Mouse (Mus musculus): ENCODE measurements around the gene Tmem164. TPM values are rescaled to one million over a fixed set of nuclear protein-coding genes. Genes with fewer than 3 reads are reported as not detected.

Gene Tmem164
- polyA plus RNA-seq, 1 experiment from 2014 or later: 79.2 TPM

GRCm38 (mm10) chrX:142696789-142697188 lies 15.6 kb downstream of the Tmem164 start:
- Histone ChIP-seq H3K27me3 (ENCODE audit: low read depth, poor library complexity, severe bottlenecking) (peaks cover 99% of the 10 kb centered on the region), H3K27ac (no peak overlapping the region), H3K4me3 (no peak overlapping the region), H3K9me3 (replicated peaks) (no peaks in the 10 kb centered on the region), H3K36me3 (peaks cover 61% of the 10 kb centered on the region), H3K4me1 (no peaks in the 10 kb centered on the region)
- 75% methylated on average over 11 of the region's 11 CpGs for WGBS
- DNase-seq (ENCODE audit: low spot score): no peak

DNA sequence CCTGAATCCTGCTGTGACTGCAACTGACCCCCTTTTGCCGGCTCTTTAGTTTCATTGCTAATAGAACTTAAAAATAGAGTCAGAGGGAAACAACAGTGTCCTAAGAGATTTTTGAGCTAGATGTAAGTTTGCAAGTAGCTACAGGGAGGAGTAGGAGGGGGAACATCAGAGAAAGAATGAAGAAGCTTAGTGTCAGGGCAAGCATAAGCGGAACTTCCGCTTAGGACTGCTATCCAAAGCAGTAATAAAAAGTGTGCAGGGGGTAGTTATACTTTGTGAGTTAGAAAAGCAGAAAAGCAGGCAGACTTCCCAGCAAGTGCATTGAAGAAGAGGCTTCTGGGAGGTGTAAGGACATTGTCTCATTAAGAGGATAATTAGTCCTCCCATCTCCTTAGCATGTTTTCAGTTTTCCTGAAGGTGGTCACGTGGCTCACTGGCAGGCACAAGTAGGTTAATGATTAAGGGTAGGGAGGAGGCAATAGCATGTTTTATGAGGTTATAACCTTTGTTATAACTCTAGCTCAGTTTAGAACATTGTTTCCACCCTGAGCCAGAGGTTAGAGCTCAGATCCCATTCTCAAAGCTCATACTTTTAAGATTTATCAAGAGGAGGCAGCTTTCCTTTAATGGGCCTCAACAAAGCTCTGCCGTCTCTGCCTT lies 16.5 kb downstream of the Tmem164 start:
- Histone ChIP-seq H3K9me3 (replicated peaks) (no peaks in the 10 kb centered on the region), H3K27me3 (ENCODE audit: low read depth, poor library complexity, severe bottlenecking) (peaks cover 99% of the 10 kb centered on the region), H3K27ac (no peak overlapping the region), H3K36me3 (peaks cover 53% of the 10 kb centered on the region), H3K4me3 (no peak overlapping the region), H3K4me1 (no peaks in the 10 kb centered on the region)
- DNase-seq (ENCODE audit: low spot score): no peak
- WGBS: 81% methylated on average over 5 of the region's 5 CpGs

DNA sequence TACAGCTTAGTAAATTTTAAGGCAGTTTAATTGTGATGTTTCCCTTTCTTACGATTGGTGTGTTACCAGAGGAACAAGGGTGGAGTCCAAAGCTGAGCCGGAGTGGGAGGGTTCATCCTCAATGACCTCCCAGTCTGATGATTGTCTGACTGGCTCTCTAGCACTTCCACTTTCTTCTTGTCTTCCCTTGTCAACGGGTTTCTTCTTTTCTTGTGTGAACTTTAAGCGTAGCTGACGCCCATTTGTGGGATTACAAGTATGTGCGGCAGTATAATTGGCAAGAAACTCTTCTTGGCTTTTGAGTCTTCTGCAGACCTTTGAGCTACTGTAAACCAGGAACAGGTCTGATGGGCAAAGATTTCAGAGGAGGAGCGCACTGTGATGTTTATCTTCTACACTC lies 17.0 kb downstream of the Tmem164 start:
- peaks cover 99% of the 10 kb centered on the region for H3K27me3 ChIP-seq (ENCODE audit: low read depth, poor library complexity, severe bottlenecking)

DNA sequence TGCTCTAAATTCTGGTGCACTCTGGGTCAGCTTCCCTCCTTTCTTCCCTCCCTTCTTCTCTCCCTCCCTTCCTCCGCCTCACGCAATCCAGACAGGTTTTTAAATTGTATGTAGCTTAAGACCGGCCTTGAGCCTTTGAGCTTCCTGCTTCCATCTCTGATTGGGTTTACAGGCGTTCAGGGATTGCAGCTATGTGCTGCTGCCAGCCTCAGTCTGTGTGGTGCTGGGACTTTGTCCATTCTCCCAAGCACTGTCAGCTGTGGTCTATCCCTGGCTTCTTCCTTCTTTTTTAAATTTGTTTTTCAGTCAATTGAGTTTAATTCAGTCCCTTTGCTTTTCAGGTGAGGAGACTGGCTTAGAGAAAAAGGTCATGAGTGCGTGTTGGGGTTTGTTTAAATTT lies 20.9 kb downstream of the Tmem164 start:
- 83% methylated on average over 5 of the region's 5 CpGs for WGBS
- H3K9me3 ChIP-seq (replicated peaks): no peaks in the 10 kb centered on the region
- no peaks in the 10 kb centered on the region for H3K4me1 ChIP-seq
- H3K36me3 ChIP-seq: peaks cover 37% of the 10 kb centered on the region
- H3K27ac ChIP-seq: no peak overlapping the region
- H3K4me3 ChIP-seq: no peak overlapping the region
- peaks cover 96% of the 10 kb centered on the region for H3K27me3 ChIP-seq (ENCODE audit: low read depth, poor library complexity, severe bottlenecking)
- no peak for DNase-seq (ENCODE audit: low spot score)

More for the DNA sequence above, 17.0 kb downstream of the Tmem164 start:
- Histone ChIP-seq H3K27ac (no peak overlapping the region), H3K4me1 (no peaks in the 10 kb centered on the region), H3K36me3 (peaks cover 52% of the 10 kb centered on the region), H3K4me3 (no peak overlapping the region), H3K9me3 (replicated peaks) (no peaks in the 10 kb centered on the region)
- 92% methylated on average over 7 of the region's 7 CpGs for WGBS
- DNase-seq (ENCODE audit: low spot score): no peak

GRCm38 (mm10) chrX:142702566-142702965 lies 21.4 kb downstream of the Tmem164 start:
- Histone ChIP-seq H3K4me1 (no peaks in the 10 kb centered on the region), H3K9me3 (replicated peaks) (no peaks in the 10 kb centered on the region), H3K27me3 (ENCODE audit: low read depth, poor library complexity, severe bottlenecking) (peaks cover 96% of the 10 kb centered on the region), H3K27ac (no peak overlapping the region), H3K4me3 (no peak overlapping the region), H3K36me3 (peaks cover 40% of the 10 kb centered on the region)
- no peak for DNase-seq (ENCODE audit: low spot score)
- 96% methylated on average over 3 of the region's 3 CpGs for WGBS

- H3K27ac ChIP-seq: no peak overlapping the region
- H3K36me3 ChIP-seq: peaks cover 42% of the 10 kb centered on the region
- 80% methylated on average over 3 of the region's 3 CpGs for WGBS
- H3K27me3 ChIP-seq (ENCODE audit: low read depth, poor library complexity, severe bottlenecking): peaks cover 93% of the 10 kb centered on the region
- no peak for DNase-seq (ENCODE audit: low spot score)
- H3K4me1 ChIP-seq: no peaks in the 10 kb centered on the region
- no peak overlapping the region for H3K4me3 ChIP-seq
- H3K9me3 ChIP-seq (replicated peaks): no peaks in the 10 kb centered on the region
Observed at GRCm38 (mm10) chrX:142703953-142704352, 22.7 kb downstream of the Tmem164 start.

DNA sequence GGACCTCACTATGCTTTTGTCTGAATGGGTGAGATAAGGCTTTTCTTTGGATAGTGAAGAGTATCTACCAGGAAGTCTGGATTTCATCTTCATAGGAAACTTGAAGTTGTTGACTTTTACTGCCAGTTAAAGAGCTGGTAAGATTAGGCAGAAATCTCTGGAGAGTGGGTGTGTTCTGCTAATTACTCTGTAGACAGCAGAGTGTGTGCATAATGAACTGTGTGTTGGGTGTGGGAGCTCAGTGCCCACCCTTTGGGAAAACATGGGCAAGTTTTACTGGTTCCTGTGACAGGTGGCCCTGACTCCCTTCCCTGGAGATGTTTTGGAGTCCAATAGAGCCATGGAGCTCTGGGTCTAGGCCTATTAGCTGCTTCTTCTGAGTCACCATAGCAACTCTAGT lies 27.1 kb downstream of the Tmem164 start:
- H3K27me3 ChIP-seq (ENCODE audit: low read depth, poor library complexity, severe bottlenecking): peaks cover 50% of the 10 kb centered on the region

GRCm38 (mm10) chrX:142716014-142716413 lies 34.8 kb downstream of the Tmem164 start:
- DNase-seq (ENCODE audit: low spot score): no peak
- Histone ChIP-seq H3K9me3 (replicated peaks) (no peaks in the 10 kb centered on the region), H3K36me3 (peaks cover 15% of the 10 kb centered on the region), H3K27me3 (ENCODE audit: low read depth, poor library complexity, severe bottlenecking) (peaks cover 56% of the 10 kb centered on the region), H3K27ac (no peak overlapping the region), H3K4me1 (no peaks in the 10 kb centered on the region), H3K4me3 (no peak overlapping the region)
- 91% methylated on average over 3 of the region's 3 CpGs for WGBS

More for the DNA sequence above, 27.1 kb downstream of the Tmem164 start:
- no peak for DNase-seq (ENCODE audit: low spot score)
- Histone ChIP-seq H3K27ac (no peak overlapping the region), H3K9me3 (replicated peaks) (no peaks in the 10 kb centered on the region), H3K4me1 (no peaks in the 10 kb centered on the region), H3K4me3 (no peak overlapping the region), H3K36me3 (peaks cover 30% of the 10 kb centered on the region)

GRCm38 (mm10) chrX:142717958-142718478 lies 36.8 kb downstream of the Tmem164 start:
- Histone ChIP-seq H3K27me3 (ENCODE audit: low read depth, poor library complexity, severe bottlenecking) (peaks cover 76% of the 10 kb centered on the region), H3K36me3 (peaks cover 15% of the 10 kb centered on the region), H3K27ac (no peak overlapping the region), H3K9me3 (replicated peaks) (no peaks in the 10 kb centered on the region), H3K4me3 (no peak overlapping the region), H3K4me1 (no peaks in the 10 kb centered on the region)
- DNase-seq (ENCODE audit: low spot score): no peak
- 93% methylated on average over 9 of the region's 9 CpGs for WGBS

DNA sequence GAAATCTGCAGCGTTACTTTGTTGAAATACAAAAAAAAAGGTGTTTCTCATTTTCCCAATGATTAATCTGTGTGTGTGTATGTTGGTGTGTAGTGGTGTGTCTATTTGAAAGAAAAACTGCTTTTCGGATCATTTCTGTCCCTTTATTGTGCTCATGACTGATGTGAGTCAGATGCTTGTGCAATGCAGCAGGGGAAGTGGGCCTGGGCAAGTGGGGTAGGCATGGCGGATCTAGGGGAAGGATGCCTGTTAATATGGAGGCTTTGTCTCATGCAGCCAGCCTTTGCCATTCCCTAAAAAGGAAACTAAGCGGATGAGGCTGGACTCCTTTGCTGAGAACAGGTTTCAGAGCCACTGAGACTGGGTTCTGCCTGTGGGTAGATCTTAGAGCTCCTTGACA lies 37.6 kb downstream of the Tmem164 start:
- DNase-seq (ENCODE audit: low spot score): no peak
- 92% methylated on average over 4 of the region's 4 CpGs for WGBS
- no peaks in the 10 kb centered on the region for H3K9me3 ChIP-seq (replicated peaks)
- no peak overlapping the region for H3K27ac ChIP-seq
- H3K4me3 ChIP-seq: no peak overlapping the region
- H3K4me1 ChIP-seq: no peaks in the 10 kb centered on the region
- peaks cover 15% of the 10 kb centered on the region for H3K36me3 ChIP-seq
- H3K27me3 ChIP-seq (ENCODE audit: low read depth, poor library complexity, severe bottlenecking): peaks cover 83% of the 10 kb centered on the region

GRCm38 (mm10) chrX:142721897-142722296 lies 40.7 kb downstream of the Tmem164 start:
- Histone ChIP-seq H3K4me1 (no peaks in the 10 kb centered on the region), H3K27me3 (ENCODE audit: low read depth, poor library complexity, severe bottlenecking) (peaks cover 99% of the 10 kb centered on the region), H3K9me3 (replicated peaks) (no peaks in the 10 kb centered on the region), H3K4me3 (no peak overlapping the region), H3K36me3 (peaks cover 15% of the 10 kb centered on the region), H3K27ac (no peak overlapping the region)
- no peak for DNase-seq (ENCODE audit: low spot score)
- 93% methylated on average over 3 of the region's 3 CpGs for WGBS

DNA sequence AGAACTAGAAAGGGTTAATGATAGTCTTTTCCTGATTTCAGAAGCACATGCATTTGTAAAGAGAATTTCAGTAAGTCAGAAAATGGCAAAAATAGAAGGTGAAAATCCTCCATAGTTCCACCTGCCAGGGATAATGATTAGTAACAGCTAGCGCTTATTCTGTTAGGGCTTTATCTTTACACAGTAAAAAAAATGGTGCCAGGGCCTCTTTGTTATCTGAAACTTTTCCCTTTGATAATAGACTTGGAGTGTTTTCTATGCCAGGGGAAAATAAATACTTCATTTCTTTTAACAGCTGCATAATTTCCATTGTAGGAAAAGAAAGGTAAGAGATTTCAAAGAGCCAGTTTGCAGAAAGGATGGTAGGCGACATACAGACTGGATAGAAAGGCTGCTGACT lies 43.0 kb downstream of the Tmem164 start:
- Histone ChIP-seq H3K27ac (no peak overlapping the region), H3K4me3 (no peak overlapping the region)
- 92% methylated on average over 2 of the region's 2 CpGs for WGBS

GRCm38 (mm10) chrX:142725571-142725970 lies 44.4 kb downstream of the Tmem164 start:
- WGBS: 87% methylated on average over 2 of the region's 2 CpGs
- Histone ChIP-seq H3K36me3 (peaks cover 6% of the 10 kb centered on the region), H3K27me3 (ENCODE audit: low read depth, poor library complexity, severe bottlenecking) (peaks cover 98% of the 10 kb centered on the region)

More for the DNA sequence above, 43.0 kb downstream of the Tmem164 start:
- peaks cover 99% of the 10 kb centered on the region for H3K27me3 ChIP-seq (ENCODE audit: low read depth, poor library complexity, severe bottlenecking)
- no peaks in the 10 kb centered on the region for H3K9me3 ChIP-seq (replicated peaks)
- H3K4me1 ChIP-seq: no peaks in the 10 kb centered on the region
- H3K36me3 ChIP-seq: peaks cover 13% of the 10 kb centered on the region
- DNase-seq (ENCODE audit: low spot score): no peak

GRCm38 (mm10) chrX:142726311-142726710 lies 45.1 kb downstream of the Tmem164 start:
- H3K27me3 ChIP-seq (ENCODE audit: low read depth, poor library complexity, severe bottlenecking): peaks cover 98% of the 10 kb centered on the region
- H3K9me3 ChIP-seq (replicated peaks): no peaks in the 10 kb centered on the region
- no peak for DNase-seq (ENCODE audit: low spot score)
- H3K4me3 ChIP-seq: no peak overlapping the region
- H3K27ac ChIP-seq: no peak overlapping the region
- H3K36me3 ChIP-seq: peaks cover 6% of the 10 kb centered on the region
- no peaks in the 10 kb centered on the region for H3K4me1 ChIP-seq
- WGBS: 56% methylated on average over 2 of the region's 2 CpGs

More at GRCm38 (mm10) chrX:142725571-142725970, 44.4 kb downstream of the Tmem164 start:
- Histone ChIP-seq H3K9me3 (replicated peaks) (no peaks in the 10 kb centered on the region), H3K27ac (no peak overlapping the region), H3K4me1 (no peaks in the 10 kb centered on the region), H3K4me3 (no peak overlapping the region)
- no peak for DNase-seq (ENCODE audit: low spot score)

Measured in limb, embryonic 10.5 days (tissue).